Mouse (Mus musculus) kidney, adult 8-10 months (tissue): ENCODE measurements around the gene Dcun1d3.

ENCODE experiments used
- DNase-seq, 2 experiments: peaks; one replicate each; pipeline ENCODE4 v3.0.0; 2022

The Dcun1d3 gene

GRCm38 (mm10) chr7:119872204-119872603, 23.9 kb downstream of the Dcun1d3 start:
- no peak for DNase-seq

- no peak for DNase-seq
Measured at GRCm38 (mm10) chr7:119866136-119866535, 30.0 kb downstream of the Dcun1d3 start.

GRCm38 (mm10) chr7:119864500-119864899, 31.6 kb downstream of the Dcun1d3 start:
- DNase-seq, result no peak

- no peak for DNase-seq
Measured at GRCm38 (mm10) chr7:119862167-119862566, 33.9 kb downstream of the Dcun1d3 start.

GRCm38 (mm10) chr7:119861335-119862091, 34.6 kb downstream of the Dcun1d3 start:
- DNase-seq, result peak; percentile 53 to 55

GRCm38 (mm10) chr7:119860971-119861334, 35.1 kb downstream of the Dcun1d3 start:
- peak in 1 of 2 experiments; percentile 66 for DNase-seq

GRCm38 (mm10) chr7:119860554-119860953, 35.5 kb downstream of the Dcun1d3 start:
- no peak for DNase-seq

GRCm38 (mm10) chr7:119860116-119860515, 36.0 kb downstream of the Dcun1d3 start:
- no peak for DNase-seq

GRCm38 (mm10) chr7:119859476-119859875, 36.6 kb downstream of the Dcun1d3 start:
- DNase-seq, result no peak

GRCm38 (mm10) chr7:119855031-119855430, 41.1 kb downstream of the Dcun1d3 start:
- no peak for DNase-seq

GRCm38 (mm10) chr7:119854362-119854761, 41.7 kb downstream of the Dcun1d3 start:
- no peak for DNase-seq

- DNase-seq, result peak; percentile 37 to 62
Measured at GRCm38 (mm10) chr7:119853186-119853585, 42.9 kb downstream of the Dcun1d3 start.

- no peak for DNase-seq
Measured at GRCm38 (mm10) chr7:119852494-119852893, 43.6 kb downstream of the Dcun1d3 start.

- DNase-seq, result peak; percentile 65 to 73
Measured at GRCm38 (mm10) chr7:119850737-119851136, 45.4 kb downstream of the Dcun1d3 start.

GRCm38 (mm10) chr7:119849096-119849495, 47.0 kb downstream of the Dcun1d3 start:
- DNase-seq, result peak; percentile 63 to 87

GRCm38 (mm10) chr7:119847396-119847795, 48.7 kb downstream of the Dcun1d3 start:
- DNase-seq, result peak in 1 of 2 experiments; percentile 32

- DNase-seq, result no peak
Measured at GRCm38 (mm10) chr7:119845541-119845940, 50.6 kb downstream of the Dcun1d3 start.

- DNase-seq, result no peak
Measured at GRCm38 (mm10) chr7:119841820-119842449, 54.2 kb downstream of the Dcun1d3 start.

- no peak for DNase-seq
Measured at GRCm38 (mm10) chr7:119835996-119836777, 59.9 kb downstream of the Dcun1d3 start.

- DNase-seq, result no peak
Measured at GRCm38 (mm10) chr7:119835371-119835770, 60.7 kb downstream of the Dcun1d3 start.

GRCm38 (mm10) chr7:119808723-119809122, 87.4 kb downstream of the Dcun1d3 start:
- no peak for DNase-seq

GRCm38 (mm10) chr7:119807396-119807795, 88.7 kb downstream of the Dcun1d3 start:
- DNase-seq, result no peak
